Mouse (Mus musculus) cerebellum, adult 2 months (tissue): ENCODE data around the gene Slc1a3.

Experiments
- CTCF ChIP-seq: fragments of 200-500 bp; IDR thresholded peaks from 2 replicates; pipeline ENCODE4 v1.5.1; 2011; ENCODE audit warnings: low read depth, mild to moderate bottlenecking, control low read depth, low read length, moderate library complexity, borderline replicate concordance; ENCODE audit not compliant: insufficient read depth
- POLR2A ChIP-seq: fragments of 200-500 bp; IDR thresholded peaks from 2 replicates; pipeline ENCODE4 v1.6.1; 2011; ENCODE audit warnings: low read length, control low read depth, borderline replicate concordance; ENCODE audit not compliant: insufficient read depth

DNA sequence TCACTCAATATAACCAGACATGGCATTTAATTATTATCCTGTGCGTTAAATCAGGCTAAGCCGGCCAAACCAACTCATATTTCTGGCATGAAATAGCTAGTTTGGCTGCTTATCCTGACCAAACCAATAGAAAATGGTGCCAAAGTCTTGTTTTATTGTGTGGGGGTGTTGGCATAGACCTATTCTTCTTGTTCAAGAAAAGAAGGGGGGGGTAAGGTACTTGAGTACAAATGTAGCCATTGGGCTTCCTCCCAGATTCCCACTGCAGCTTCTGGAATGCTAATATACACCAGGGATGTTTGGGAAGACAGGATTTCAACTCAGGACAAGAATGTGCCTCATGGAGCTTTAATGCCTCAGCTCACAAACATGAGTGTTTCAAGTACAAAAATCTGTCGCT, 26.3 kb downstream of the Slc1a3 start:
- TF ChIP-seq CTCF (no peak), POLR2A (no peak)
